Mouse (Mus musculus) G1E (cell line): ENCODE measurements around the gene Mgat4d.

Source experiments
- CTCF ChIP-seq: IDR thresholded peaks from 2 replicates; pipeline ENCODE4 v1.5.1; 2012; ENCODE audit warnings: low read depth, low read length, inconsistent platforms, mixed read lengths
- GATA1 ChIP-seq: IDR thresholded peaks from 2 replicates; pipeline ENCODE4 v1.6.1; 2012; ENCODE audit warnings: borderline replicate concordance, low read length, inconsistent platforms, mixed read lengths
- GATA2 ChIP-seq: IDR thresholded peaks from 2 replicates; pipeline ENCODE4 v1.6.1; 2012; ENCODE audit warnings: low read depth, low read length, inconsistent platforms, borderline replicate concordance
- POLR2AphosphoS5 ChIP-seq: IDR thresholded peaks from 2 replicates; pipeline ENCODE4 v1.6.1; 2012; ENCODE audit warnings: low read depth, low read length, inconsistent platforms; ENCODE audit not compliant: insufficient replicate concordance
- TAL1 ChIP-seq: conservative IDR thresholded peaks from 2 replicates; pipeline ENCODE4 v1.6.1; 2012; ENCODE audit warnings: low read depth, low read length, inconsistent platforms, mixed read lengths

GRCm38 (mm10) chr8:83348263-83348662 lies at the start of gene Mgat4d:
- TF ChIP-seq GATA1: no peak
- no peak for TF ChIP-seq CTCF
- no peak for TF ChIP-seq TAL1
- TF ChIP-seq GATA2: no peak
- TF ChIP-seq POLR2AphosphoS5: no peak
